Mouse (Mus musculus) liver, postnatal 0 days (tissue): ENCODE measurements around the gene Mia2.

Experiments used
- CTCF ChIP-seq: sonication (generic); IDR thresholded peaks from 2 replicates; pipeline ENCODE4 v1.5.1; 2016; ENCODE audit warnings: antibody characterized with exemption, low read depth
- EP300 ChIP-seq: IDR thresholded peaks from 2 replicates; pipeline ENCODE4 v1.6.1; 2016; ENCODE audit warnings: antibody characterized with exemption, low read depth, mild to moderate bottlenecking

DNA sequence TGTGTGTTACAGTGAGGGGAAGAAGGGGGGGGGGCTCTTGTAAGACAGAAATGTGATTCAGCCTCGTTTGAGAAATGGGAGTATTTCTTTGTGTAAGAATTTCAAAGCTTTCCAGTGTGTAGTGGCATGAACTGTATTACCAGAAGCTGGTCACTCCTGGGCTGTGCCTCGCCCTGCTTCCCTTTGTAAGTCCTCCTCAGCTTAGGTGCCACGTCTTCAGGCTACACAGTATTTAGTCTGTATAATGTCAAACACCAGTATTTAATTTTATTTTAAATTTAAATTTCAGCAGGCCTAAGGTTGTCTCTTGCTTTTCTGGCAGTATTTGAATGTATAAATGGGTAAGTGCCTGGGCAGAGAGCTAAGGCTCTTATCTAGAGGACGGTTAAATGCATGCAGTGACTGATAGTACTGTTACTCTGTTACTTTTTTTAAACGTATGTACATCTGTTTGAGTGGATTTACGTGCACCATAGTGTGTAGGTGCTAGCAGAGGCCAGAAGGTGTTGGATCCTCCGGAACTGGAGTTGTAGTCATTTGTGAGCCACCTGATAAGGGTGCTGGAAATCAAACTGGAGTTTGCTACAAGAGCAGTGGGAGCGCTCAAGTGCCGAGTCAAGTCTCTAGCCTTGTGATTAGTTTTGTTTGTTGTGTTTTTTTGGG is 98.9 kb downstream of the Mia2 start:
- TF ChIP-seq CTCF (no peak), EP300 (peak; percentile 84)
